Mouse (Mus musculus) brain, embryonic 14.5 days (tissue): ENCODE data around the gene Cald1.

Experiments
- CTCF ChIP-seq: fragments of 200-500 bp; IDR thresholded peaks from 2 replicates; pipeline ENCODE4 v1.5.1; 2012; ENCODE audit warnings: inconsistent platforms, mild to moderate bottlenecking, moderate library complexity, borderline replicate concordance; ENCODE audit not compliant: insufficient read depth, insufficient read length; ENCODE audit errors: extremely low read depth
- POLR2A ChIP-seq: fragments of 200-500 bp; IDR thresholded peaks from 2 replicates; pipeline ENCODE4 v1.6.1; 2012; ENCODE audit warnings: mild to moderate bottlenecking, inconsistent platforms, borderline replicate concordance; ENCODE audit not compliant: poor library complexity, insufficient read depth, insufficient read length, severe bottlenecking; ENCODE audit errors: extremely low read depth

DNA sequence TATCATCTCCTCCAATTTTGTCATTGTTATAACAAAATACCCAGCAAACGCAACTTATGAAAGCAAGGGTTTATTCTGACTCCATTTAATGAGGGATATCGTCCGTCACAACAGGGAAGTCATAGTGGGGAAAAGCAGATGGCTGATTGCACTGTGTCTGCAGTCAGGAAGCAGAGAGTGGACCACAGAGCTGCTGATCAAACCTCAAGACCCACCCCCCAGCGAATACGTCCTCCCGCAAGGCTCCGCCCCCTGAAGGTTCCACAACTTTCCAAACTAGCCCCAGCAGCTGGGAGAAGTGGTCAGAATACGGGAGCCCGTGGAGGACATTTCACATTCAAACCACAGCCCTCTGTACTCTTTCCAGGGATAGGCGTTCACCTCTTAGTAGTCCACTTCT, 76.6 kb downstream of the Cald1 start:
- TF ChIP-seq CTCF (no peak), POLR2A (no peak)
